Mouse (Mus musculus): ENCODE data around the gene Emilin1. TPM values are rescaled to one million over a fixed set of nuclear protein-coding genes. Genes with fewer than 3 reads are reported as not detected.
A peak's percentile ranks its signal among the peaks of the same experiment; 100 is the strongest.

Gene Emilin1
- polyA plus RNA-seq, 1 experiment from 2014 or later = 306 TPM

DNA sequence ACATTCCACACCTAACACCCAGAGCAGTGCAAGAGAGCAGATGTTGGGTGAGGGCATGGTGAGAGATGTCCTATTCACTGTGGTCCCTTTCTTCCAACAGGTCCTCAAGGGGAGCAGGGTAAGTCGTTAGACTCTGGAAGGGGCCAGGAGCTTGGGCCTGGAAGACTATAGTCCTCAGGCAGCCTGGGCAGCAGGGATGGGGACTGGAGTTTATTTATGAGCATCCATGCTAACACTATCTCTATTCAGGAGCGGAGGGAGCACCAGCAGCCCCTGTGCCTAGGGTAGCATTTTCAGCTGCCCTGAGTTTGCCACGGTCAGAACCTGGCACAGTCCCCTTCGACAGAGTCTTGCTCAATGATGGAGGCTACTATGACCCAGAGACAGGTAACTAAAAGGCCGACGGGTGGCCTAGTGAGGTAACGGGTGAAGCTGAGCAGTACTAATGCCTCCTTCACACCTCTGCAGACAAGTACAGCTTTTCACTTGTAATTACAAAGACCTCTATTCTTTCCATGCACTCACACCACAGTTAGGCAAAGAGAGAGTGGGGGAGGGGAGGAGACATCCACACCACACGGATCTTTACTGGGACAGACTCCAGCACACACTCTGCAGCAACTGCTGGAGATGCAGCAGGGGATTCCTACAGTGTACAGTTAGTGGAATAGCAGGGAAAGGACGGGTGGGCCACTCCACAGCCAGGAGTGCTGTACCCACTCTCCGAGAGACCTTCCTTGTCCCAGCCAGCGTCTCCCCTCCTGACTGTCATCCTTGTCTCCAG lies 6.8 kb downstream of the Emilin1 start:
- peak overlapping the region; percentile 75; the same call in 1 of the 2 replicates for H3K4me2 ChIP-seq

GRCm38 (mm10) chr5:30920621-30921020 lies 7.4 kb downstream of the Emilin1 start:
- H3K27me3 ChIP-seq = no peaks in the 10 kb centered on the region
- peaks cover 51% of the 10 kb centered on the region for H3K36me3 ChIP-seq
- no peak overlapping the region for H3K9ac ChIP-seq
- ATAC-seq (replicated peaks; ENCODE audit: low FRiP score) = no peak
- peak overlapping the region; percentile 95; the same call in 1 of the 2 replicates for H3K27ac ChIP-seq
- 0 out of 2 replicates have a peak overlapping the region, but pooled peaks have one; percentile 57 for H3K4me3 ChIP-seq (replicated peaks)
- H3K4me2 ChIP-seq = peak overlapping the region; percentile 75
- 68% methylated on average over 19 of the region's 19 CpGs for WGBS
- H3K9me3 ChIP-seq (replicated peaks) = no peaks in the 10 kb centered on the region
- H3K4me1 ChIP-seq = peaks cover 63% of the 10 kb centered on the region

More for the DNA sequence above, 6.8 kb downstream of the Emilin1 start:
- Histone ChIP-seq H3K4me3 (replicated peaks) (no peak overlapping the region), H3K27me3 (no peaks in the 10 kb centered on the region), H3K27ac (peak overlapping the region; percentile 95; the same call in 1 of the 2 replicates), H3K9ac (no peak overlapping the region), H3K4me1 (peaks cover 69% of the 10 kb centered on the region), H3K9me3 (replicated peaks) (no peaks in the 10 kb centered on the region), H3K36me3 (peaks cover 48% of the 10 kb centered on the region)
- WGBS = 68% methylated on average over 11 of the region's 11 CpGs
- no peak for ATAC-seq (replicated peaks; ENCODE audit: low FRiP score)

DNA sequence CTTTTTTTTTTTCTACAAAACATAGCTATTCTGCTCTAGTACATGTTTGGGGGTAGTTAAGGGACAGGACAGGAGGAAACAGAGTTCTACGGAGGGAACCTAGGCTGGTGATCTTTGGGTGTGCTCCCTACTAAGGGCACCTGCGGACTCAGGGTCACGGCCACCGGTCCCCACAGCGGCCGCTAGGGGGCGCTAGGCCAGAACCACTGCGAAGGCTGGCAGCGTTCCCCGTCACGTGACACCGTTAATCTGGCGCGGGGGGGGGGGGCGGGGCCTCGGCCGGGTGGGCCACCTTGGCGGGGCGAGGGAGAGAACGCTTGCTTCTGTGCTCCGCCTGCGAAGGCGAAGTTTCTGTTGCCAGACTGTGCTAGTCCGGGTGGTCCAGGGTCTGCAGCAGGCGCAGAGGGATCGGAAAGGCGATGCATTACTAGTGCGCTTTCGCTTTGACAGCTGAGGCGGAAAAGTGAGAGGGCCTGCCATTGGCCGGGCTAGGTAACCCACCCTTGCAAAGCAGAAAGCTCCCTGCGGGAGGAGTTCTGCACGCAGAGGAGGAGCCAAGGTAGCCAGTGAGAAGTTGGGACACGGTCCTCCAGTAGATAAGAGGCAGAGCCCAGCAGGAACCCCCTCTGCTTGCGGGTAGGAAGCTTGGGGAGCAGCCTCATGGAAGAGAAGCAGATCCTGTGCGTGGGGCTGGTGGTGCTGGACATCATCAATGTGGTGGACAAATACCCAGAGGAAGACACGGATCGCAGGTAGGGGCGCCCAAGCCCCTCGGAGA lies 8.2 kb downstream of the Emilin1 start, which contains the start of gene Khk:
Gene Khk, plus strand, starts transcription at position 176 of the 778 bp plus-strand sequence.
- H3K27ac ChIP-seq = peak within 1 kb of the TSS; percentile 95
- peak within 1 kb of the TSS; percentile 57 for H3K4me3 ChIP-seq (replicated peaks)
- H3K36me3 ChIP-seq = peaks cover 51% of the 10 kb centered on the region
- no peaks in the 10 kb centered on the region for H3K9me3 ChIP-seq (replicated peaks)
- H3K4me2 ChIP-seq = peak within 1 kb of the TSS; percentile 75
- ATAC-seq (replicated peaks; ENCODE audit: low FRiP score) = peak; percentile 87
- WGBS = under 1% methylated on average over 38 of the region's 40 CpGs
- H3K4me1 ChIP-seq = peaks cover 57% of the 10 kb centered on the region
- no peaks in the 10 kb centered on the region for H3K27me3 ChIP-seq
- H3K9ac ChIP-seq = peak within 1 kb of the TSS; percentile 49

DNA sequence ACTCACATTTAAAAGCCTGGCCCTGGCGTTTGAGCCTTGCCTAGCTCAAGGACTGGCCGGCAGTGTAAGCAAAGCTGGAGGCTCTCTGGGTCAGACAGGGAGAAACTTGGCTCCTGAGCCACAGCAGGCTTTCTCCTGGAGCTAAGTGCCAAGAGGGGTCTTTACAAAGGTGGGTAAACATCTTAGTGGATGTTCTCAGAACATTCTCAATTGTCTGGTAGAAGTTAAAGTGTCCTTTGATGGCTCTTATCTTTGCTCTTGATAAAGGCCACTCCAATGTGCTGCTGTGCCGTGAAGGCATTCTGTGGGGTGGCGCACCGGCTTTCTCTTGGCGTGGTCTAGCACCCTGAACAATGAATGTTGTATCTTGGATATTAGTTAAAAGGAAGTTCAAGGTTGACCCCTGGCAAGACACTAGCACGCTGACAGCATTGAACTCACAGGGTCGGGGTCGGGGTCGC lies 9.4 kb downstream of the Emilin1 start:
- Histone ChIP-seq H3K9ac (peak overlapping the region; percentile 49; the same call in 1 of the 2 replicates), H3K36me3 (peaks cover 42% of the 10 kb centered on the region), H3K27me3 (no peaks in the 10 kb centered on the region), H3K4me2 (peak overlapping the region; percentile 75), H3K4me3 (replicated peaks) (peak overlapping the region; percentile 57), H3K9me3 (replicated peaks) (no peaks in the 10 kb centered on the region), H3K4me1 (peaks cover 49% of the 10 kb centered on the region), H3K27ac (peak overlapping the region; percentile 95; the same call in 1 of the 2 replicates)
- no peak for ATAC-seq (replicated peaks; ENCODE audit: low FRiP score)
- WGBS = 69% methylated on average over 10 of the region's 10 CpGs

- Histone ChIP-seq H3K27me3 (no peaks in the 10 kb centered on the region), H3K36me3 (peaks cover 36% of the 10 kb centered on the region), H3K9me3 (replicated peaks) (no peaks in the 10 kb centered on the region), H3K4me1 (peaks cover 44% of the 10 kb centered on the region), H3K27ac (no peak overlapping the region), H3K4me3 (replicated peaks) (no peak overlapping the region), H3K9ac (no peak overlapping the region), H3K4me2 (peak overlapping the region; percentile 75; the same call in 1 of the 2 replicates)
- WGBS = 81% methylated on average over 6 of the region's 6 CpGs
- ATAC-seq (replicated peaks; ENCODE audit: low FRiP score) = no peak
These were observed 9.9 kb downstream of the Emilin1 start for GRCm38 (mm10) chr5:30923119-30923518.

DNA sequence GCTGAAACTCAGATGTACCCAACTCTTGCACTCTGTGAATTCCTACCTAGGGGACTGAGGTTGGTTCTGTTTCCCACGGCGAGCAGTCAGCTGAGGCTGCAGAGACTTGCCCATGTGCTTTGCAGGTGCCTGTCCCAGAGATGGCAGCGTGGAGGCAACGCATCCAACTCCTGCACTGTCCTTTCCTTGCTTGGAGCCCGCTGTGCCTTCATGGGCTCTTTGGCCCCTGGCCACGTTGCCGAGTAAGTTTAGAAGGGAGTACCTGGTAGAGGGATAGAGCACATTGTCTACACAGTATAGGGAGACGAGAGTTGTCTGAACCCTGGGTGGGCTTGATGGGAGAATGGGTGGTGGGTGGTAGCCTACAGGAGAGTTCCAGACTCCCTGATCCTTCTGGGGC lies 11.4 kb downstream of the Emilin1 start:
- WGBS = 81% methylated on average over 8 of the region's 8 CpGs
- Histone ChIP-seq H3K9me3 (replicated peaks) (no peaks in the 10 kb centered on the region), H3K4me3 (replicated peaks) (no peak overlapping the region), H3K4me1 (peaks cover 37% of the 10 kb centered on the region), H3K27ac (no peak overlapping the region), H3K36me3 (peaks cover 22% of the 10 kb centered on the region), H3K27me3 (no peaks in the 10 kb centered on the region), H3K9ac (no peak overlapping the region), H3K4me2 (no peak overlapping the region)
- no peak for ATAC-seq (replicated peaks; ENCODE audit: low FRiP score)

- Histone ChIP-seq H3K9ac (no peak overlapping the region), H3K4me2 (no peak overlapping the region), H3K4me1 (peaks cover 31% of the 10 kb centered on the region), H3K27me3 (no peaks in the 10 kb centered on the region), H3K9me3 (replicated peaks) (no peaks in the 10 kb centered on the region), H3K36me3 (peaks cover 15% of the 10 kb centered on the region), H3K4me3 (replicated peaks) (no peak overlapping the region), H3K27ac (no peak overlapping the region)
- WGBS = 90% methylated on average over 5 of the region's 5 CpGs
- no peak for ATAC-seq (replicated peaks; ENCODE audit: low FRiP score)
These were observed 12.0 kb downstream of the Emilin1 start for GRCm38 (mm10) chr5:30925217-30925616.

- no peak overlapping the region for H3K9ac ChIP-seq
- peaks cover 7% of the 10 kb centered on the region; the same call in 1 of the 2 replicates for H3K36me3 ChIP-seq
- H3K4me1 ChIP-seq = peaks cover 23% of the 10 kb centered on the region
- no peak for ATAC-seq (replicated peaks; ENCODE audit: low FRiP score)
- no peak overlapping the region for H3K4me3 ChIP-seq (replicated peaks)
- no peak overlapping the region for H3K4me2 ChIP-seq
- WGBS = 83% methylated on average over 2 of the region's 2 CpGs
- no peak overlapping the region for H3K27ac ChIP-seq
- H3K9me3 ChIP-seq (replicated peaks) = no peaks in the 10 kb centered on the region
- H3K27me3 ChIP-seq = no peaks in the 10 kb centered on the region
These were observed 12.9 kb downstream of the Emilin1 start for GRCm38 (mm10) chr5:30926073-30926472.

DNA sequence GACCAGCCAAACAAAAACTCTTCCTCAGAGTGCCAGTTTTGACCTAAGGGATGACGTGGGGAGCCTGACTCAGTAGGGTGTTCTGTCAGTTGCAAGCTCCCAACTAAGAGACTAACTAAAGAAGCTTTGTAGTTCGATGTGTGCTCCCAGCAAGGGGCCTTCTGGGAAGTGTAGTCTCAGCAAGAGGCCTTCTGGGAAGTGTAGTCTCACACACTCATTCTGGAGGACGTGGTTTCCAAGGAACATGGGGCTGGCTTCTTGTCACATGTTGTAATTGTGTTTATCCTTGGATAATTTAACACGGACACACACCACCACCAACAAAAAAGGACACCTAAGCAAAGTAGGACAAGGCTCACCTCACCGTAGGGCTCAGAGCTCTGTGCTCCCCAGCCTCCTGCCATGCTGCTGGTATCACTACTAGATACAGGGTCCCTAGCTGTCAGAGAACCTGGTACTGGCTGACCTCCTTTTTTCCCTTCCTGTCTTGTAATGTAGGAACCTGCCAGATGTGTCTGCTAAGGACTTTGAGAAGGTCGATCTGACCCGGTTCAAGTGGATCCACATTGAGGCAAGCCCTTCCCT lies 14.8 kb downstream of the Emilin1 start:
- 41% methylated on average over 7 of the region's 7 CpGs for WGBS
- H3K27me3 ChIP-seq = no peaks in the 10 kb centered on the region
- H3K36me3 ChIP-seq = 0 out of 2 replicates have a peak, but pooled peaks cover 6% of the 10 kb centered on the region
- H3K9ac ChIP-seq = no peak overlapping the region
- ATAC-seq (replicated peaks; ENCODE audit: low FRiP score) = no peak
- H3K9me3 ChIP-seq (replicated peaks) = no peaks in the 10 kb centered on the region
- H3K27ac ChIP-seq = no peak overlapping the region
- peak overlapping the region; percentile 41 for H3K4me2 ChIP-seq
- no peak overlapping the region for H3K4me3 ChIP-seq (replicated peaks)
- H3K4me1 ChIP-seq = peaks cover 5% of the 10 kb centered on the region

DNA sequence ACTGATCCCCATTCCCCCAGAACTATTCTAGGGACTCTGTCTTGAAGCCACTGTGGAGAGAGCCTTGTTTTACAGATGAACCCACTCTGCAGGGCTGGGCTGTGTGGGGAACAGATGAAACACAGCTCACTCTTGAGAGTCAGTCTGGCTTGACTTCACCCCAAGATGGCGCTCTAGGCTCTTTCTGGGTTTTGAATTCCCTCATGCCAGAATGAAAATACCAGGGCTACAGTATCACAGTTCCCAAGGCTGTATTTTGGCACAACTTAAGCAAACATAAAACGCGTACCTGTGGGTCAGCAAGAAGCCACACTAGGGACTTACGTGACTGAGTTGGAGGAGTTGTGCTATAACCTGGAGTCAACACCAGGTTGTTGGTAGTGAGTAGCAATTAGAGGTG lies 16.9 kb downstream of the Emilin1 start:
- Histone ChIP-seq H3K36me3 (0 out of 2 replicates have a peak, but pooled peaks cover 3% of the 10 kb centered on the region), H3K9ac (no peak overlapping the region), H3K27me3 (no peaks in the 10 kb centered on the region), H3K4me2 (no peak overlapping the region), H3K4me3 (replicated peaks) (no peak overlapping the region), H3K9me3 (replicated peaks) (no peaks in the 10 kb centered on the region), H3K27ac (no peak overlapping the region), H3K4me1 (peaks cover 4% of the 10 kb centered on the region; the same call in 1 of the 2 replicates)
- ATAC-seq (replicated peaks; ENCODE audit: low FRiP score) = no peak
- WGBS = 43% methylated on average over 4 of the region's 4 CpGs

- Histone ChIP-seq H3K9ac (no peak overlapping the region), H3K9me3 (replicated peaks) (no peaks in the 10 kb centered on the region), H3K36me3 (no peaks in the 10 kb centered on the region), H3K27ac (no peak overlapping the region), H3K4me1 (peaks cover 4% of the 10 kb centered on the region; the same call in 1 of the 2 replicates), H3K4me2 (no peak overlapping the region), H3K27me3 (no peaks in the 10 kb centered on the region), H3K4me3 (replicated peaks) (no peak overlapping the region)
- no peak for ATAC-seq (replicated peaks; ENCODE audit: low FRiP score)
- WGBS = 81% methylated on average over 6 of the region's 6 CpGs
These were observed 17.6 kb downstream of the Emilin1 start for GRCm38 (mm10) chr5:30930846-30931245.
